In the genomic region with DNA sequence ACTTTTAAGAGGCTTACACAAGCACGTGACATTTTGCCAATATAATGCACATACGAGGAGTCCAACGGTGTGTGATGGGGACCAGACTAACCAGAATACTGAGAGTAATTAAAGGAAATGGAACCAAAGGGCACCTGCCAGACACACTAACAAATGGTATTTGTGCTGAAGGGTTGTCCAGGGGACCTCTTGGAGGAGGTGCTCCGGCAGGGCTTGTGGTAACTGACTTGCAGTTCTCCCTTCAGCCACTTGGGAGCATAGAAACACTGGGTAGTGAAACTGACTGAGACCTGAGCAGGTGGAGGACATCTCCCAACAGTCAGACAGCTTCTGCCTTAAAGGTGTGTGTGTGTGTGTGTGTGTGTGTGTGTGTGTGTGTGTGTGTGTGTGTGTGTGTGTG, we compare ENCODE assay signal across 9 mouse cellular contexts.
DNase-seq lines count a peak whose midpoint lies in the region; ATAC-seq and TF ChIP-seq lines count a peak whose summit lies in the region.
"Had no signal": no experiment of that assay in that cellular context is flagged by ENCODE, and none has a peak within 500 bp of the region (broad histone marks: within the 10 kb centered on the region; RNA-seq: fewer than 3 reads in every experiment).

No protein-coding gene starts in this region.

- no peak overlapping the region for H3K4me2 ChIP-seq in embryonic facial prominence, embryonic 12.5 days (replicated peaks)
- H3K4me2 ChIP-seq in heart, embryonic 14.5 days (ENCODE audit: low read length) = peak overlapping the region; percentile 29
- no peak overlapping the region for H3K4me2 ChIP-seq in kidney, postnatal 0 days (ENCODE audit: low read length)
- no peak overlapping the region for H3K4me2 ChIP-seq in liver, embryonic 11.5 days
- H3K4me2 ChIP-seq in neural tube, embryonic 11.5 days (ENCODE audit: low read depth) = no peak overlapping the region
- H3K4me2 ChIP-seq: embryonic facial prominence, embryonic 13.5 days had no signal

- 22% methylated on average over 4 of the region's 4 CpGs for WGBS in embryonic facial prominence, embryonic 12.5 days
- 23% methylated on average over 4 of the region's 4 CpGs for WGBS in heart, embryonic 14.5 days
- WGBS in kidney, postnatal 0 days = 30% methylated on average over 4 of the region's 4 CpGs
- WGBS in liver, embryonic 11.5 days = 31% methylated on average over 4 of the region's 4 CpGs
- WGBS in neural tube, embryonic 11.5 days = 27% methylated on average over 4 of the region's 4 CpGs

- no peak overlapping the region for H3K27ac ChIP-seq in embryonic facial prominence, embryonic 12.5 days
- H3K27ac ChIP-seq in heart, embryonic 14.5 days (replicated peaks in 1 of 2; ENCODE audit: control insufficient read depth in 1 of 2, insufficient read depth in 1 of 2, low read depth in 2 of 2, low read length in 2 of 2) = no peak overlapping the region
- no peak overlapping the region for H3K27ac ChIP-seq in kidney, postnatal 0 days
- no peak overlapping the region for H3K27ac ChIP-seq in liver, embryonic 11.5 days (ENCODE audit: low read depth, low read length)
- no peak overlapping the region for H3K27ac ChIP-seq in neural tube, embryonic 11.5 days (ENCODE audit: low read depth, low read length)
- H3K27ac ChIP-seq: embryonic facial prominence, embryonic 13.5 days had no signal

- H3K79me2 ChIP-seq in C2C12 (ENCODE audit: control insufficient read depth, insufficient read depth) = peaks cover 100% of the 10 kb centered on the region

- no peaks in the 10 kb centered on the region for H3K36me3 ChIP-seq in C2C12 (ENCODE audit: control insufficient read depth, insufficient read depth)
- H3K36me3 ChIP-seq in embryonic facial prominence, embryonic 12.5 days = no peaks in the 10 kb centered on the region
- H3K36me3 ChIP-seq in heart, embryonic 14.5 days (ENCODE audit: control insufficient read depth, insufficient read depth, low read length) = no peaks in the 10 kb centered on the region
- no peaks in the 10 kb centered on the region for H3K36me3 ChIP-seq in kidney, postnatal 0 days (ENCODE audit: insufficient read depth, low read length)
- H3K36me3 ChIP-seq in liver, embryonic 11.5 days (ENCODE audit: control insufficient read depth, insufficient read depth, low read length) = no peaks in the 10 kb centered on the region
- H3K36me3 ChIP-seq in neural tube, embryonic 11.5 days (ENCODE audit: control insufficient read depth, insufficient read depth, low read length) = no peaks in the 10 kb centered on the region
- H3K36me3 ChIP-seq: embryonic facial prominence, embryonic 13.5 days had no signal

- TF ChIP-seq CTCF in C2C12 (IDR thresholded peaks at IDR 0.05; ENCODE audit: control insufficient read depth, insufficient read depth, insufficient read length) = peak; percentile 20
- TF ChIP-seq CTCF in kidney, postnatal 0 days (IDR thresholded peaks at IDR 0.05; ENCODE audit: low read depth) = peak; percentile 77

- H3K9me3 ChIP-seq in embryonic facial prominence, embryonic 12.5 days = no peaks in the 10 kb centered on the region
- H3K9me3 ChIP-seq in heart, embryonic 14.5 days (ENCODE audit: control insufficient read depth, low read length) = no peaks in the 10 kb centered on the region
- H3K9me3 ChIP-seq in kidney, postnatal 0 days (replicated peaks; ENCODE audit: low read length) = no peaks in the 10 kb centered on the region
- H3K9me3 ChIP-seq in liver, embryonic 11.5 days (ENCODE audit: control insufficient read depth, low read length) = no peaks in the 10 kb centered on the region
- no peaks in the 10 kb centered on the region for H3K9me3 ChIP-seq in neural tube, embryonic 11.5 days (ENCODE audit: control insufficient read depth, low read length)
- H3K9me3 ChIP-seq: embryonic facial prominence, embryonic 13.5 days had no signal

- H3K4me1 ChIP-seq in embryonic facial prominence, embryonic 12.5 days = peaks cover 11% of the 10 kb centered on the region
- peaks cover 3 to 19% of the 10 kb centered on the region in 2 experiments for H3K4me1 ChIP-seq in heart, embryonic 14.5 days (ENCODE audit: control insufficient read depth in 2 of 2, insufficient read depth in 2 of 2, low read length in 2 of 2)
- H3K4me1 ChIP-seq in kidney, postnatal 0 days (replicated peaks; ENCODE audit: insufficient read depth, low read length) = 0 out of 2 replicates have a peak, but pooled peaks cover 3% of the 10 kb centered on the region
- 0 out of 2 replicates have a peak, but pooled peaks cover 3% of the 10 kb centered on the region for H3K4me1 ChIP-seq in liver, embryonic 11.5 days (replicated peaks; ENCODE audit: control insufficient read depth, insufficient read depth, low read length)
- H3K4me1 ChIP-seq in neural tube, embryonic 11.5 days (ENCODE audit: control insufficient read depth, insufficient read depth, low read length) = peaks cover 12% of the 10 kb centered on the region

- ATAC-seq in embryonic facial prominence, embryonic 12.5 days (ENCODE audit: insufficient number of reproducible peaks, insufficient read depth, low FRiP score, low TSS enrichment) = 0 out of 2 replicates have a peak, but pooled peaks have one; percentile 32
- ATAC-seq in heart, embryonic 14.5 days (ENCODE audit: insufficient number of reproducible peaks, insufficient read depth, low FRiP score, low read depth) = peak; percentile 37; the same call in 1 of the 2 replicates
- peak; percentile 83 for ATAC-seq in kidney, postnatal 0 days (replicated peaks; ENCODE audit: low FRiP score, low read depth)
- peak; percentile 58 for ATAC-seq in liver, embryonic 11.5 days (replicated peaks; ENCODE audit: low FRiP score)
- peak; percentile 45 for ATAC-seq in neural tube, embryonic 11.5 days (ENCODE audit: insufficient read depth, low FRiP score, low TSS enrichment)

- no peak overlapping the region for H3ac ChIP-seq in C2C12 (ENCODE audit: control insufficient read depth, insufficient read length, low read depth)

- H3K27me3 ChIP-seq in C2C12 (ENCODE audit: control insufficient read depth, insufficient read depth, insufficient read length) = no peaks in the 10 kb centered on the region
- H3K27me3 ChIP-seq in embryonic facial prominence, embryonic 12.5 days = no peaks in the 10 kb centered on the region
- H3K27me3 ChIP-seq in heart, embryonic 14.5 days (ENCODE audit: control insufficient read depth, insufficient read depth, low read length) = no peaks in the 10 kb centered on the region
- no peaks in the 10 kb centered on the region for H3K27me3 ChIP-seq in kidney, postnatal 0 days (ENCODE audit: insufficient read depth, low read length)
- no peaks in the 10 kb centered on the region for H3K27me3 ChIP-seq in liver, embryonic 11.5 days (replicated peaks; ENCODE audit: control insufficient read depth, insufficient read depth, low read length)
- no peaks in the 10 kb centered on the region for H3K27me3 ChIP-seq in neural tube, embryonic 11.5 days (ENCODE audit: control insufficient read depth, insufficient read depth, low read length)
- H3K27me3 ChIP-seq: embryonic facial prominence, embryonic 13.5 days had no signal

- peaks cover 82% of the 10 kb centered on the region for H3K79me3 ChIP-seq in C2C12 (ENCODE audit: low read depth)

- no peak overlapping the region for H3K4me3 ChIP-seq in C2C12 (ENCODE audit: insufficient read depth, poor library complexity, severe bottlenecking)
- H3K4me3 ChIP-seq in embryonic facial prominence, embryonic 12.5 days = no peak overlapping the region
- no peak overlapping the region for H3K4me3 ChIP-seq in heart, embryonic 14.5 days (ENCODE audit: control insufficient read depth in 1 of 2, insufficient read depth in 1 of 2, low read depth in 1 of 2, low read length in 2 of 2)
- no peak overlapping the region for H3K4me3 ChIP-seq in kidney, postnatal 0 days (replicated peaks; ENCODE audit: low read depth, low read length)
- H3K4me3 ChIP-seq in liver, embryonic 11.5 days (ENCODE audit: low read depth, low read length) = no peak overlapping the region
- no peak overlapping the region for H3K4me3 ChIP-seq in neural tube, embryonic 11.5 days (ENCODE audit: low read depth, low read length)
- H3K4me3 ChIP-seq: embryonic facial prominence, embryonic 13.5 days had no signal

- DNase-seq in adrenal gland, postnatal 14 days = peak; percentile 84
- DNase-seq in kidney, postnatal 0 days (ENCODE audit: low spot score) = peak; percentile 75
- no peak for DNase-seq in liver, embryonic 11.5 days (ENCODE audit: low spot score)
- peak; percentile 65 for DNase-seq in neural tube, embryonic 11.5 days (ENCODE audit: low spot score)
- peak; percentile 78 for DNase-seq in testis, postnatal 10 days (ENCODE audit: low spot score)

- no peak overlapping the region for H3K9ac ChIP-seq in embryonic facial prominence, embryonic 12.5 days
- H3K9ac ChIP-seq in heart, embryonic 14.5 days (ENCODE audit: low read length) = no peak overlapping the region
- H3K9ac ChIP-seq in kidney, postnatal 0 days (ENCODE audit: low read depth, low read length) = no peak overlapping the region
- no peak overlapping the region for H3K9ac ChIP-seq in liver, embryonic 11.5 days (ENCODE audit: low read depth, low read length)
- H3K9ac ChIP-seq in neural tube, embryonic 11.5 days (ENCODE audit: low read length) = no peak overlapping the region
- H3K9ac ChIP-seq: embryonic facial prominence, embryonic 13.5 days had no signal

TF ChIP-seq in C2C12, 6 proteins besides CTCF, POLR2A, EP300 and RAD21:
- TF ChIP-seq CEBPB (IDR thresholded peaks at IDR 0.05; ENCODE audit: low read depth) (no peak), MYOD1 (IDR thresholded peaks at IDR 0.05; ENCODE audit: control insufficient read depth, insufficient read length, low read depth) (no peak), MYOG (IDR thresholded peaks at IDR 0.05; ENCODE audit: control insufficient read depth, extremely low read depth, insufficient read length) (no peak), USF1 (IDR thresholded peaks at IDR 0.05; ENCODE audit: low read depth) (no peak), MAX (IDR thresholded peaks at IDR 0.05) (no peak)
TF ChIP-seq in C2C12: peak in this region for 0.

Comparison
In these comparisons a context has a peak if more than half of its experiments do, and no peak if none do; other contexts are left out.
1. ATAC-seq: peak in every context shown above with its lines; median percentile 83 in kidney, postnatal 0 days; 58 in liver, embryonic 11.5 days; 45 in neural tube, embryonic 11.5 days; 37 in heart, embryonic 14.5 days; 32 in embryonic facial prominence, embryonic 12.5 days.